Mouse (Mus musculus): ENCODE data around the gene Dgkd. TPM values are rescaled to one million over a fixed set of nuclear protein-coding genes. Genes with fewer than 3 reads are reported as not detected.

Gene Dgkd
- polyA plus RNA-seq, 1 experiment from 2014 or later: 22.6 TPM

DNA sequence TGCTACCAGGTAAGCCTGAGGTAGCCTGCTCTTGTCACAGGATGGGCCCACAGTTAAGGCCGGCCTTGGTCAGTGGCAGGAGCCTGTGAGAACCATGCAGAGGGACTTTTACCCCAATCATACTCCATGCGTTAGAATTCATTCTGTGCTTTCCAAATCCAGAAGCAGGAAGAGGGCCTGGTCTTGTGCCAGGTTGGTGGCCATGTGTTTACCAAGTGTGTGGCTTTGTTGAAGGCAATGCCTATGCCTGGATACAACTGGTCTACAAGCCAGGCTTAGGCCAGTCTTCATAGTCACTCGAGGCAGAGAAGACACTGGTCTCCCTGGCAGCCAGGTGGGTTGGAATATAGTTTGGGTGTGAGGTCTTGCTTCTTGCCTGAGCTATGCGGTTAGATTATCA lies 38.5 kb downstream of the Dgkd start:
- ATAC-seq (replicated peaks; ENCODE audit: extremely low read depth, insufficient read depth, low FRiP score): no peak
- no peaks in the 10 kb centered on the region for H3K27me3 ChIP-seq (ENCODE audit: control insufficient read depth, insufficient read depth, low read length)
- H3K27ac ChIP-seq (ENCODE audit: low read length): no peak overlapping the region
- H3K4me2 ChIP-seq (ENCODE audit: low read depth, low read length): no peak overlapping the region
- H3K9ac ChIP-seq (ENCODE audit: low read length): no peak overlapping the region
- no peaks in the 10 kb centered on the region for H3K9me3 ChIP-seq (replicated peaks; ENCODE audit: control insufficient read depth, low read length)
- 70% methylated on average over 4 of the region's 4 CpGs for WGBS
- no peak overlapping the region for H3K4me3 ChIP-seq (ENCODE audit: low read length)
- no peaks in the 10 kb centered on the region; the same call in 1 of the 2 replicates for H3K36me3 ChIP-seq (ENCODE audit: control insufficient read depth, insufficient read depth)
- peaks cover 9% of the 10 kb centered on the region; the same call in 1 of the 2 replicates for H3K4me1 ChIP-seq (ENCODE audit: control insufficient read depth, insufficient read depth, low read length)

DNA sequence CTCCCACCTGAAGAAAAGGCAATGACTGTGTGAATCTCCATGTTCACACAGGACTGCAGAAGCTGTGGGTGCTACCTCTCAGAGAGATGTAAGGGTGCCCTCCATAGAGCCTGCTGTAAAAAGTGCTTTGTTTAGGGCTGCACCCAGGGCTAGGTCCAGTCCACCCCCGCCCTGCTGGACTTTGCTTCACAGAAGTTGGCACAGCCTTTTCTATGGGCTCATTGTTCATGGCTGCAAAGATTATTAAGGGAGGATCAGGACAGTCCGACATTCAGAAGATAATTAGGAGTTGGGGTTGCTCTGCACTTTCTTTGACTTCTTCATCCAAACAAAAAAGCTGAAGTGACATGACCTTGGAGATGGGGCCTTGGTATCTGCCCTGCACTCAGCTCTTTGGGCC lies 39.4 kb downstream of the Dgkd start:
- Histone ChIP-seq H3K4me3 (ENCODE audit: low read length) (no peak overlapping the region), H3K9ac (ENCODE audit: low read length) (no peak overlapping the region), H3K4me1 (ENCODE audit: control insufficient read depth, insufficient read depth, low read length) (peaks cover 9% of the 10 kb centered on the region; the same call in 1 of the 2 replicates), H3K9me3 (replicated peaks; ENCODE audit: control insufficient read depth, low read length) (no peaks in the 10 kb centered on the region), H3K27ac (ENCODE audit: low read length) (no peak overlapping the region), H3K36me3 (ENCODE audit: control insufficient read depth, insufficient read depth) (no peaks in the 10 kb centered on the region), H3K4me2 (ENCODE audit: low read depth, low read length) (no peak overlapping the region), H3K27me3 (ENCODE audit: control insufficient read depth, insufficient read depth, low read length) (no peaks in the 10 kb centered on the region)
- whole genome bisulfite sequencing: 77% methylated on average over 2 of the region's 2 CpGs
- ATAC-seq (replicated peaks; ENCODE audit: extremely low read depth, insufficient read depth, low FRiP score): no peak

DNA sequence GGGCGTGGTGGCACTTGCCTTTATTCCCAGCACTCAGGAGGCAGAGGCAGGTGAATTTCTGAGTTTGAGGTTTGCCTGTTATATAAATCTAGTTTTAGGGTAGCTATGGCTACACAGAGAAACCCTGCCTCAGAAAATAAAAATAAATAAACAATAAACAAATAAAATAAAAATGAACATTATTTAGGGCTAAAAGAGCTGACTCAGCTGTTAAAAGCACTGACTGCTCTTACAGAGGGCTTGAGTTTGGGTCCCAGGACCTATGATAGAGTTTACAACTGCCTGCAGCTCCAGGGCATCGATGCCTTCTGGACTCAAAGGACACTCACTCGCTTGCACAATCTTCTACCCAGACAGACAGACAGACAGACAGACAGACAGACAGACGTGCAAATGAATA lies 40.3 kb downstream of the Dgkd start:
- Histone ChIP-seq H3K4me3 (ENCODE audit: low read length) (no peak overlapping the region), H3K27ac (ENCODE audit: low read length) (no peak overlapping the region), H3K4me1 (ENCODE audit: control insufficient read depth, insufficient read depth, low read length) (peaks cover 9% of the 10 kb centered on the region; the same call in 1 of the 2 replicates), H3K9me3 (replicated peaks; ENCODE audit: control insufficient read depth, low read length) (no peaks in the 10 kb centered on the region), H3K4me2 (ENCODE audit: low read depth, low read length) (no peak overlapping the region), H3K9ac (ENCODE audit: low read length) (no peak overlapping the region), H3K36me3 (ENCODE audit: control insufficient read depth, insufficient read depth) (no peaks in the 10 kb centered on the region), H3K27me3 (ENCODE audit: control insufficient read depth, insufficient read depth, low read length) (no peaks in the 10 kb centered on the region)
- ATAC-seq (replicated peaks; ENCODE audit: extremely low read depth, insufficient read depth, low FRiP score): no peak
- WGBS: 90% methylated on average over 4 of the region's 4 CpGs

DNA sequence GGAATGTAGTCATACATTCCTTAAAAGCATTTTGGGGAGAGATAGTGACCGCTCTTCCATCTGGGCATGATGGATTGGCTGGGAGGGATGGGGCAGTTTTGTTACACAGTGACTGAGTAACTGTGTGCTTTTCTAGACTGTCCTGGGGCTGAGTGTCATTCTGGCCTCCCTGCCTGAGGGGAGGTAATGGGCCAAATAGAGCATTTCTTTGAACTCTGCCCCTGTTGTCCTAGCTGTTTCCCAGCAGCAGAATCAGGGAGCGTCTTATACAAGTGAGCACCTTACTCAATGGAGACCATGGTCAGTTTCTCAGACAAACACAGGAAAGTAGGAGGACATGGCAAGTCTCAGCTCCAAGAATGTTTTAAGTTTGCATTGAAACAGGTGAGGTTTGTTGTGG lies 43.8 kb downstream of the Dgkd start:
- H3K27ac ChIP-seq (ENCODE audit: low read length): no peak overlapping the region
- H3K4me3 ChIP-seq (ENCODE audit: low read length): no peak overlapping the region
- peaks cover 20% of the 10 kb centered on the region for H3K4me1 ChIP-seq (ENCODE audit: control insufficient read depth, insufficient read depth, low read length)
- H3K4me2 ChIP-seq (ENCODE audit: low read depth, low read length): no peak overlapping the region
- H3K9ac ChIP-seq (ENCODE audit: low read length): no peak overlapping the region
- no peaks in the 10 kb centered on the region for H3K27me3 ChIP-seq (ENCODE audit: control insufficient read depth, insufficient read depth, low read length)
- H3K36me3 ChIP-seq (ENCODE audit: control insufficient read depth, insufficient read depth): no peaks in the 10 kb centered on the region
- ATAC-seq (replicated peaks; ENCODE audit: extremely low read depth, insufficient read depth, low FRiP score): no peak
- no peaks in the 10 kb centered on the region for H3K9me3 ChIP-seq (replicated peaks; ENCODE audit: control insufficient read depth, low read length)
- WGBS: 85% methylated on average over 2 of the region's 2 CpGs

DNA sequence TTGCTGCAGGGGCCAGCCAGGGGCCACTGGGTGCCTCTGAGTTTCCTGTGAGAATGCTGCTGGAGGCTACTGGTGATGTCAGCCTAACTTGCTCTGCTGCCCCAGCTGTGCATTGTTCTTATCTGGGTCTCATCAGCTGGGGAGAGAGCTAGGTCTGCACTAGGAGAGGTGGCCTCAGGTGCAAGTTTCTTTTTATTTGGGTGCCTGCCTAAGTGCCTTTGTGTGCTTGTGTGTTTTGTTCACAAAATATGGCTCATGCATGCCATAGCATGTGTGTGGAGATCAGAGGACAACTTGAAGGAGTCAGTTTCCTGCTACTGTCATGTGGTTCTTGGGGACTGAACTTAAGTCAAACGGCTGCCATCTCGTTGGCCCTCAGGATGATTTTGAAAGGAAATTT lies 46.6 kb downstream of the Dgkd start:
- no peak overlapping the region for H3K9ac ChIP-seq (ENCODE audit: low read length)
- peak; percentile 71 for ATAC-seq (replicated peaks; ENCODE audit: extremely low read depth, insufficient read depth, low FRiP score)
- no peaks in the 10 kb centered on the region for H3K36me3 ChIP-seq (ENCODE audit: control insufficient read depth, insufficient read depth)
- peak overlapping the region; percentile 5; the same call in 1 of the 2 replicates for H3K27ac ChIP-seq (ENCODE audit: low read length)
- no peaks in the 10 kb centered on the region for H3K9me3 ChIP-seq (replicated peaks; ENCODE audit: control insufficient read depth, low read length)
- no peak overlapping the region for H3K4me3 ChIP-seq (ENCODE audit: low read length)
- no peaks in the 10 kb centered on the region for H3K27me3 ChIP-seq (ENCODE audit: control insufficient read depth, insufficient read depth, low read length)
- peaks cover 20% of the 10 kb centered on the region for H3K4me1 ChIP-seq (ENCODE audit: control insufficient read depth, insufficient read depth, low read length)
- no peak overlapping the region for H3K4me2 ChIP-seq (ENCODE audit: low read depth, low read length)
- 55% methylated on average over 2 of the region's 2 CpGs for WGBS

DNA sequence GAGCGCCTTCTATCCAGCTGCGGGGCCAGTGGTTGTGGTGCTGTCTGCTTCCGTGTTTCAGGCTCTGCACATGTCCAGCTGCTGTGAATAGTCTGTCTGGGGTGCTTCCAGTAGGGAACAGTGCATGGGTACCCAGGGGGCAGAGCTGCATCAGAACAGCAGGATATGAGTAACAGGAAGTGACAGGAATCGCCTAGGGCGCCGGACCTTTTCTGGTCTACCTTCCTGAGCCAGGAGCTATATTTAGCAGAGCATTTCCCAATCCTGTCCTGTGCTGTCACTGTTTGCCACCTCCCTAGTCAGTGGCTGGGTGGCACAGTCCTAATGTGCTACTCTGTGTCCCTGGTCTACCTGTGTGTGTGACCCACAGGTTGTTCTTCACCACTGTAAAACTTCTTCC lies 47.9 kb downstream of the Dgkd start:
- H3K9me3 ChIP-seq (replicated peaks; ENCODE audit: control insufficient read depth, low read length): no peaks in the 10 kb centered on the region
- no peaks in the 10 kb centered on the region for H3K27me3 ChIP-seq (ENCODE audit: control insufficient read depth, insufficient read depth, low read length)
- H3K4me2 ChIP-seq (ENCODE audit: low read depth, low read length): peak overlapping the region; percentile 30
- peaks cover 20% of the 10 kb centered on the region for H3K4me1 ChIP-seq (ENCODE audit: control insufficient read depth, insufficient read depth, low read length)
- H3K27ac ChIP-seq (ENCODE audit: low read length): peak overlapping the region; percentile 80
- ATAC-seq (replicated peaks; ENCODE audit: extremely low read depth, insufficient read depth, low FRiP score): peak; percentile 77
- H3K9ac ChIP-seq (ENCODE audit: low read length): peak overlapping the region; percentile 54
- H3K4me3 ChIP-seq (ENCODE audit: low read length): no peak overlapping the region
- 46% methylated on average over 6 of the region's 6 CpGs for WGBS
- no peaks in the 10 kb centered on the region for H3K36me3 ChIP-seq (ENCODE audit: control insufficient read depth, insufficient read depth)

DNA sequence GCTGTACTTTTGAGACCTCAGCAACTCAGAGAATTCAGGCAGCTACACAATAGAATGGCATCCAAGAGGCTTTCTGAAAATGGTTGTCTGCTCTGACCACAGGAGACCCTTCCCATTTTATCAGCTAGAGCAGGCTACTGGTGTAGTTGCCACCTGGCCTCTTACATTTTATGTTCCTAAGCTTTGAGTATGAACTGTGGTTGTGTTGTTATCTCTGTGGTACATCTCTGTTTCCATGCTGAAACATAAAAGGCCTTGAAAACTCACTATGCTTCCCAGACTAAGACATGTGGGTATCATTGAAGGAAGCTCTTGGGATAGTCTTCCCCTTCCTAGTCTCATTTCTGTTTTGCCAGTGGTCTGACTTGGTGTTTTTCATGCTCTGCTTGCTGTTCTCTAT lies 49.1 kb downstream of the Dgkd start:
- Histone ChIP-seq H3K4me3 (ENCODE audit: low read length) (no peak overlapping the region), H3K27ac (ENCODE audit: low read length) (no peak overlapping the region), H3K27me3 (ENCODE audit: control insufficient read depth, insufficient read depth, low read length) (no peaks in the 10 kb centered on the region), H3K9me3 (replicated peaks; ENCODE audit: control insufficient read depth, low read length) (no peaks in the 10 kb centered on the region), H3K4me1 (ENCODE audit: control insufficient read depth, insufficient read depth, low read length) (peaks cover 20% of the 10 kb centered on the region), H3K9ac (ENCODE audit: low read length) (no peak overlapping the region), H3K4me2 (ENCODE audit: low read depth, low read length) (no peak overlapping the region), H3K36me3 (ENCODE audit: control insufficient read depth, insufficient read depth) (peaks cover 4% of the 10 kb centered on the region; the same call in 1 of the 2 replicates)
- no peak for ATAC-seq (replicated peaks; ENCODE audit: extremely low read depth, insufficient read depth, low FRiP score)

DNA sequence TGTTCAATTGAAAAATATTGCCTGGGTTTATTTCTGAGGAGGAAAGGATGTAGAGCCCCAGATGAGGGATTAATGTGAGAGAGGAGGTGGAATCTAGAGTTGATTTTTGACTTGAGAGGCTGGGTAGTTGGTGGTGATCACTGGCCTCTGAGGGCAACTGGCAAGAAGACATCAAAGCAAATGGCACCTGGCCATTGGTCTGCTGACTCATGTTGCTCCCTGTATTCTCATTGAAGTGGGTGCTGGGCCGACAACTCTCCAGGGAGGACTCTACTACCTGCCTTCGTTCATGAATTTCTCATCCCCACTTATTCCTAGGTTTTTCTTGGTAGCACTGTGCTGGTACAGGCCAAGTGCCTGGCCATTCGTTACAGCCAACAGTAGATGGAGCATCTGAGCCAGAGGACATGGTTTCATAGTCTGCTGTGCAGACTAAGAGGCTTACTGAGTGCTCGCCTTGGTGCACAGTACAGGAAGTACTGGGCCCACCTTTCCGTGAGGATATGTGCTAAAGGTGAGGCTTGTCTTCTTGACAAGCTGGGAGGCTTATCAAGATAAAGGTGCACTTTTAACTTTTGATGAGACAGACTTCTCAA lies 53.4 kb downstream of the Dgkd start:
- peaks cover 9% of the 10 kb centered on the region; the same call in 1 of the 2 replicates for H3K36me3 ChIP-seq (ENCODE audit: control insufficient read depth, insufficient read depth)
- no peak overlapping the region for H3K9ac ChIP-seq (ENCODE audit: low read length)
- no peak overlapping the region for H3K4me2 ChIP-seq (ENCODE audit: low read depth, low read length)
- ATAC-seq (replicated peaks; ENCODE audit: extremely low read depth, insufficient read depth, low FRiP score): peak; percentile 70
- H3K4me1 ChIP-seq (ENCODE audit: control insufficient read depth, insufficient read depth, low read length): peaks cover 8% of the 10 kb centered on the region
- no peak overlapping the region for H3K27ac ChIP-seq (ENCODE audit: low read length)
- 75% methylated on average over 5 of the region's 5 CpGs for WGBS
- no peaks in the 10 kb centered on the region for H3K9me3 ChIP-seq (replicated peaks; ENCODE audit: control insufficient read depth, low read length)
- no peaks in the 10 kb centered on the region for H3K27me3 ChIP-seq (ENCODE audit: control insufficient read depth, insufficient read depth, low read length)
- no peak overlapping the region for H3K4me3 ChIP-seq (ENCODE audit: low read length)

DNA sequence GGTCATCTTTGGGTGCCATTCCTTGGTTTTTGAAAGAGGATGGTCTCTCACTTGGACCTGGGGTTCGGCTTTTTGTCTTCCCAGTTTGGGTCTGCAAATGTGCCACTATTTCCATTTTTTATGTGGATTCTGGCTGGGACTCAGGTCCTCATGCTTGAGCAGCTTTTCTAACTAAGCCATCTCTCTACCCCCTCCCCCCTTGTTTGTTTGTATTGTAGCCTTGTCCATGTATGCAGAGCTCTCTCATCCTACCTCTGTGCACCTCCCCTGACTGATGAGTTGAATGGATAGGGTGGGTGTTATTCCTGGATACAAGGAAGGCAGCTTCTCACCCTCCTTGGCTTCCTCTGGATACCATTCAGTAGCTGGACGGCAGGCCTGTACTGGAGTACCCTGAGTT lies 54.9 kb downstream of the Dgkd start:
- no peak for ATAC-seq (replicated peaks; ENCODE audit: extremely low read depth, insufficient read depth, low FRiP score)
- Histone ChIP-seq H3K4me2 (ENCODE audit: low read depth, low read length) (no peak overlapping the region), H3K9me3 (replicated peaks; ENCODE audit: control insufficient read depth, low read length) (no peaks in the 10 kb centered on the region), H3K4me3 (ENCODE audit: low read length) (no peak overlapping the region), H3K4me1 (ENCODE audit: control insufficient read depth, insufficient read depth, low read length) (peaks cover 7% of the 10 kb centered on the region), H3K9ac (ENCODE audit: low read length) (no peak overlapping the region), H3K27ac (ENCODE audit: low read length) (no peak overlapping the region), H3K27me3 (ENCODE audit: control insufficient read depth, insufficient read depth, low read length) (no peaks in the 10 kb centered on the region), H3K36me3 (ENCODE audit: control insufficient read depth, insufficient read depth) (peaks cover 9% of the 10 kb centered on the region; the same call in 1 of the 2 replicates)
- 84% methylated on average over 2 of the region's 2 CpGs for WGBS

Data from heart, embryonic 16.5 days (tissue).